Mouse (Mus musculus) liver, embryonic 11.5 days (tissue): ENCODE results near the gene Dab1. TPM values are rescaled to one million over a fixed set of nuclear protein-coding genes. Genes with fewer than 3 reads are reported as not detected.

Experiments
- ATAC-seq: fragments of 200-750 bp; cut with Nextera tagmentation; replicated peaks from 2 replicates; pipeline ENCODE4 v1.8.0; 2017; ENCODE audit warnings: moderate number of reproducible peaks, mild to moderate bottlenecking, moderate TSS enrichment, moderate library complexity; ENCODE audit not compliant: low FRiP score
- DNase-seq: peaks from one replicate; pipeline ENCODE4 v3.0.0-alpha.2; 2017; ENCODE audit warnings: low spot score
- H3K27ac ChIP-seq: fragments of 300-500 bp; sonication (generic); 2 replicates; pipeline ENCODE4 v1.5.1; 2014; ENCODE audit warnings: mild to moderate bottlenecking, low read depth, low read length, control low read depth
- H3K27me3 ChIP-seq: fragments of 300-500 bp; sonication (generic); replicated peaks from 2 replicates; pipeline ENCODE4 v1.6.1; 2014; ENCODE audit warnings: low read length, mixed read lengths; ENCODE audit not compliant: control insufficient read depth, insufficient read depth
- H3K36me3 ChIP-seq: fragments of 300-500 bp; sonication (generic); 2 replicates; pipeline ENCODE4 v1.6.1; 2014; ENCODE audit warnings: mild to moderate bottlenecking, low read length, moderate library complexity, mixed read lengths; ENCODE audit not compliant: control insufficient read depth, insufficient read depth
- H3K4me1 ChIP-seq: fragments of 300-500 bp; sonication (generic); replicated peaks from 2 replicates; pipeline ENCODE4 v1.6.1; 2014; ENCODE audit warnings: low read length, mixed read lengths; ENCODE audit not compliant: control insufficient read depth, insufficient read depth
- H3K4me2 ChIP-seq: fragments of 300-500 bp; sonication (generic); 2 replicates; pipeline ENCODE4 v1.6.1; 2014; ENCODE audit warnings: mild to moderate bottlenecking, control low read depth, moderate library complexity
- H3K4me3 ChIP-seq: fragments of 300-500 bp; sonication (generic); 2 replicates; pipeline ENCODE4 v1.5.1; 2014; ENCODE audit warnings: low read depth, low read length, control low read depth
- H3K9ac ChIP-seq: fragments of 300-500 bp; sonication (generic); 2 replicates; pipeline ENCODE4 v1.6.1; 2014; ENCODE audit warnings: low read depth, low read length, control low read depth
- H3K9me3 ChIP-seq: fragments of 300-500 bp; sonication (generic); 2 replicates; pipeline ENCODE4 v1.6.1; 2016; ENCODE audit warnings: low read length, inconsistent platforms, mixed read lengths; ENCODE audit not compliant: control insufficient read depth
- WGBS: fragments of 180-500 bp; shearing (Covaris S2); extraction: QIAGEN DNeasy Blood & Tissue Kit; methylation state at CpG from one replicate; pipeline ENCODE4 v1.1.7; 2014; 5-methylcytosine and 5-hydroxymethylcytosine counted together
- polyA plus RNA-seq: library from polyadenylated mRNA; unstranded; fragments of >200 nt; fragmentation: Nextera tagmentation; extraction: Ambion mirVana; gene quantifications from 2 replicates; pipeline ENCODE4 v1.2.1, GENCODE M21; 2014

Dab1 gene
- polyA plus RNA-seq, 1 experiment from 2014 or later = 1.8 TPM

- DNase-seq (no peak), ATAC-seq (no peak)
- WGBS = 78% methylated on average over 5 of the region's 5 CpGs
- Histone ChIP-seq H3K9me3 (no peaks in the 10 kb centered on the region), H3K27me3 (no peaks in the 10 kb centered on the region), H3K27ac (no peak overlapping the region), H3K4me3 (no peak overlapping the region), H3K4me1 (no peaks in the 10 kb centered on the region), H3K4me2 (no peak overlapping the region), H3K36me3 (no peaks in the 10 kb centered on the region), H3K9ac (no peak overlapping the region)
These were observed 1160.3 kb downstream of the Dab1 start for GRCm38 (mm10) chr4:104779460-104779859.

GRCm38 (mm10) chr4:104781441-104781840, 1162.3 kb downstream of the Dab1 start:
- Histone ChIP-seq H3K4me2 (no peak overlapping the region), H3K36me3 (no peaks in the 10 kb centered on the region), H3K27me3 (no peaks in the 10 kb centered on the region), H3K4me3 (no peak overlapping the region), H3K27ac (no peak overlapping the region), H3K4me1 (no peaks in the 10 kb centered on the region), H3K9me3 (no peaks in the 10 kb centered on the region), H3K9ac (no peak overlapping the region)
- DNase-seq (no peak), ATAC-seq (no peak)
- WGBS = 82% methylated on average over 3 of the region's 3 CpGs

GRCm38 (mm10) chr4:104782346-104782745, 1163.2 kb downstream of the Dab1 start:
- Histone ChIP-seq H3K4me1 (no peaks in the 10 kb centered on the region), H3K36me3 (no peaks in the 10 kb centered on the region), H3K4me2 (no peak overlapping the region), H3K27ac (no peak overlapping the region), H3K4me3 (no peak overlapping the region), H3K27me3 (no peaks in the 10 kb centered on the region), H3K9me3 (no peaks in the 10 kb centered on the region), H3K9ac (no peak overlapping the region)
- peak; percentile 4 for DNase-seq
- whole genome bisulfite sequencing = 71% methylated on average over 4 of the region's 4 CpGs
- ATAC-seq = no peak

GRCm38 (mm10) chr4:104792111-104792510, 1173.0 kb downstream of the Dab1 start:
- H3K9ac ChIP-seq = no peak overlapping the region
- 70% methylated on average over 4 of the region's 4 CpGs for WGBS
- H3K27ac ChIP-seq = no peak overlapping the region
- DNase-seq (peak; percentile 16), ATAC-seq (no peak)
- no peaks in the 10 kb centered on the region for H3K27me3 ChIP-seq
- H3K4me2 ChIP-seq = no peak overlapping the region
- H3K9me3 ChIP-seq = no peaks in the 10 kb centered on the region
- no peaks in the 10 kb centered on the region for H3K36me3 ChIP-seq
- no peaks in the 10 kb centered on the region for H3K4me1 ChIP-seq
- H3K4me3 ChIP-seq = no peak overlapping the region
